Mouse (Mus musculus) E14TG2a.4 (cell line): ENCODE measurements around the gene Glo1.
A peak's percentile ranks its signal among the peaks of the same experiment; 100 is the strongest.

Source experiments
- H3K27me3 ChIP-seq: 2 replicates; pipeline ENCODE4 v1.6.1; 2014; ENCODE audit warnings: low read length, control low read depth; ENCODE audit not compliant: insufficient read depth
- H3K36me3 ChIP-seq: 2 replicates; pipeline ENCODE4 v1.6.1; 2014; ENCODE audit warnings: low read length, control low read depth; ENCODE audit not compliant: insufficient read depth
- H3K4me1 ChIP-seq: replicated peaks from 2 replicates; pipeline ENCODE4 v1.6.1; 2014; ENCODE audit warnings: low read depth, low read length, control low read depth
- H3K4me3 ChIP-seq: replicated peaks from 2 replicates; pipeline ENCODE4 v1.5.1; 2014; ENCODE audit warnings: mild to moderate bottlenecking, low read length
- H3K9me3 ChIP-seq: 2 replicates; pipeline ENCODE4 v1.6.1; 2014; ENCODE audit warnings: low read length, control low read depth
- CTCF ChIP-seq: conservative IDR thresholded peaks from 2 replicates; pipeline ENCODE4 v1.5.1; 2014; ENCODE audit warnings: low read length
- NANOG ChIP-seq: IDR thresholded peaks from 2 replicates; pipeline ENCODE4 v1.6.1; 2014; ENCODE audit warnings: borderline replicate concordance, low read length, mixed read lengths
- POU5F1 ChIP-seq: IDR thresholded peaks from 2 replicates; pipeline ENCODE4 v1.6.1; 2014; ENCODE audit warnings: low read length, borderline replicate concordance

Gene Glo1

DNA sequence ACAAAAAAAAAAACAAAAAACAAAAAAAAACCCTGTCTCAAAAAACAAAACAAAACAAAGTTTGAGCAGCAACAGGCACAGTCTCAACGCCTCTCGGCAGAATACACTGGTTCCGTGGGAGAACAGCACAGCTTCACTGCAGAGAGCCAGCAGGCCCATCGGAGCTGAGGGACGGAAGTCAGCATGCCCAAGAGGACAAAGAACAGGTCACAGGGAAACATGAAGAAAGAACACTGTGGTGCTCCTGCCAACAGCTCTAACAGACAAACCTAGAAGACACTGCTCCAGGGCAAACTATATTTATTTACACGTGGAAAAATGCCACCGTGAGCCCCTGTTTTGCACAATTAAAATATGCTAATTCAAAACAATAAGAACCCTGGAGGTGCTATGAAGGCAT, 61.7 kb downstream of the Glo1 start:
- Histone ChIP-seq H3K9me3 (no peaks in the 10 kb centered on the region), H3K36me3 (no peaks in the 10 kb centered on the region), H3K4me1 (peaks cover 17% of the 10 kb centered on the region), H3K4me3 (no peak overlapping the region), H3K27me3 (no peaks in the 10 kb centered on the region)
- TF ChIP-seq CTCF = no peak
- no peak for TF ChIP-seq POU5F1
- no peak for TF ChIP-seq NANOG

DNA sequence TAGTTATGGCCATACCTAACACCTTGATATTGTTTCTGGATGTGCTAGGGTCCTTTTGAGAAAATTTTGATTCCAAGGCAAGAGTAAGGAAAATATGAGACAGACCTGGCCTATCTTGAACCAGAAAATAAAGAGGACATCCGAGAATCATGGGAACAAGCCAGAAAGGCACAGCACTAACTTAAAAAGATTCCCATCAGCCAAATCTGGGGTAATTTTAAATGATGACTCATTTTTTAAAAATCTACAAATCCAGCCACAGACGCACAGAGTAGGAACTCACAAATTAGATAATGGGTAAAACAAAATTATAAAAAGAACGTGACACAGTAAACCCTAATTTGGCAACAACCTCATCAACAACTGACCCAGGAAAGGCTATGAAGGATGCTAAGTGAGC, 62.3 kb downstream of the Glo1 start:
- no peaks in the 10 kb centered on the region for H3K36me3 ChIP-seq
- H3K4me3 ChIP-seq = no peak overlapping the region
- no peak for TF ChIP-seq CTCF
- no peak for TF ChIP-seq NANOG
- TF ChIP-seq POU5F1 = no peak
- H3K27me3 ChIP-seq = no peaks in the 10 kb centered on the region
- H3K4me1 ChIP-seq = peaks cover 20% of the 10 kb centered on the region
- H3K9me3 ChIP-seq = no peaks in the 10 kb centered on the region

DNA sequence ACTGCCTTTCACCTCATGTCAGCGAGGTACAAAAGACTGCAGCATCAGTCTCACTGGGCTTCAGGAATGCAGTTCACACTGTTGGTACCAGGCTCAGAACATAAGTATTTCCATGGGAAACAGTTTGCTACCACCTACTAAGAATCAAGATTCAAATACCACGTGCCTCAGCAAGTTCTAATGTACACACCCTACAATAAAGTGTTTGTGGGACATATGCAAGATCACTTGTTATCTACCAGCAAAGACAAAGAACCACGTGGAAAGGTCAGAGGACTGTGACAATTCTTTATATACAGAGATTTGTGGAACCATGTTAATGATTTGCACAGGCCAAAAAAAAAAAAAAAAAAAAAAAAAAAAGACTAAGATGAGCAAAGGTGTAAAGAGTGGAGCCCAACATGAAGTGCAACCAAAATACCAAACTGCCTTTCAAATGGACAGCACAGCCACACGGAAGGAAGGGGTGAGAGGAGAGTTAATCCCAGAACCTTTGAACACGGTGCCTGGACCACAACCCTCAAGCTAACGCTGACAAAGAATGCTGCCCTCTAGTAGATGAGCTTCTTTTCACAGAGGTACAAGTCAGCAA, 63.1 kb downstream of the Glo1 start:
- Histone ChIP-seq H3K9me3 (no peaks in the 10 kb centered on the region), H3K4me1 (peaks cover 26% of the 10 kb centered on the region), H3K27me3 (no peaks in the 10 kb centered on the region), H3K4me3 (no peak overlapping the region), H3K36me3 (no peaks in the 10 kb centered on the region)
- TF ChIP-seq CTCF = no peak
- no peak for TF ChIP-seq NANOG
- TF ChIP-seq POU5F1 = no peak

DNA sequence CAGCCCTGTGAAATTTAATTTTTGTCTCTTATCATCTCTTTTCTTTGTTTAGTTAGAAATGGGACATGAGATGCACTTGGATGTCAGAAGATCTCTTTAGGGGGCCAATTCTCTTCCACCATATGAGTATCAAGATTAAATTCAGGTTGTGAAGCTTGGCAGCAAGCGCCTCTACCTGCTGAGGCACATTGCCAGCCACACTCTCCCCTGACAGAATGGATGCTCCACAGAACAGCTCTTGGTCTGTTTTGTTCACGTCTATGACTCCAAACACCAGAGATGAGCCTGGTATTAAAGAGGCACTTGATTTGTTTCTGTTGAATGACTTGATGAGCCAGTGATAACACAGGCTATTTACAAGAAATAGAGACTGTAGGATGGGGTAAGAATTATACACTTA, 63.9 kb downstream of the Glo1 start:
- Histone ChIP-seq H3K9me3 (no peaks in the 10 kb centered on the region), H3K4me3 (no peak overlapping the region), H3K27me3 (no peaks in the 10 kb centered on the region), H3K36me3 (no peaks in the 10 kb centered on the region), H3K4me1 (peaks cover 28% of the 10 kb centered on the region)
- TF ChIP-seq POU5F1 = no peak
- TF ChIP-seq NANOG = no peak
- TF ChIP-seq CTCF = no peak

DNA sequence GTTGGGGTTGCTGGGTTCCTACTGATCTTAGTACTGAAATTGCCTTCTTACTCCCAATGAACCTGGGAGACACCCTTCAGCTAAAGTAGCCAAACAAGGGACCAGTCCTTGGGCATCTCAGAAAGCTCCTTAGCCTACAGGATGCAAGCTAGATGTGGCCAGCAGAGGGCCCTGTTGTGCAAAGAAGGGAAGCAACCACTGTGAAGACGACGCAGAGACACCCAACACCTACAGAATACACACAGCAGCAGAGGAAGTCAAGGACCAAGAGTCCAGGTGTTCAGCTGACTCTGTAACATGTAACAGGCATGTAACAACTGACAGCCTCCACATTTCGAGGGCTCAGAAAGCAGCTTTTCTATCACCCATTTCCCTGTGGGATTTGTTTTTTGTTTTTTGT, 67.1 kb downstream of the Glo1 start:
- TF ChIP-seq NANOG (no peak), CTCF (peak; percentile 99), POU5F1 (no peak)
- no peaks in the 10 kb centered on the region for H3K9me3 ChIP-seq

DNA sequence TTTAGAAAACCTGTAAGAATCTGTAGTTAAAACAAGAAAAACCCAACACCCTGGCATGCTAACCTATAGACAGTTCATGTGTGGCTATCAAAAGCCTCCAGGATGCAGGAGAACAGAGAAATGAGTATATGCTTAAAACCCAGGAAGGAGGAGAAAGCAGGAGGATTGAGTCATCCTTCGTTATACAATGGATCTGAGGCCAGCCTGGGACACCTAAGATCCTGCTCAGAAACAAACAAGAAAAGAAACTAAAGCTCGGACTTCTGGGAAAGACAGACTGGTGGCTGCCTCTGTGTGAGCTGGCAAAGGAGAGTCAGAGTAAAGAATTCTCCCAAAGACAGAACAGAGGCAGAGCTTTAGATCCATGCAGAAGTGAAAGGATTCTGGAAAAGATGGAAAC, 68.0 kb downstream of the Glo1 start:
- TF ChIP-seq NANOG = no peak
- no peak for TF ChIP-seq CTCF
- Histone ChIP-seq H3K4me3 (no peak overlapping the region), H3K4me1 (peaks cover 48% of the 10 kb centered on the region), H3K27me3 (no peaks in the 10 kb centered on the region), H3K36me3 (no peaks in the 10 kb centered on the region), H3K9me3 (no peaks in the 10 kb centered on the region)

More for the DNA sequence above, 67.1 kb downstream of the Glo1 start:
- peaks cover 48% of the 10 kb centered on the region for H3K4me1 ChIP-seq
- no peaks in the 10 kb centered on the region for H3K27me3 ChIP-seq
- H3K36me3 ChIP-seq = no peaks in the 10 kb centered on the region
- H3K4me3 ChIP-seq = no peak overlapping the region

DNA sequence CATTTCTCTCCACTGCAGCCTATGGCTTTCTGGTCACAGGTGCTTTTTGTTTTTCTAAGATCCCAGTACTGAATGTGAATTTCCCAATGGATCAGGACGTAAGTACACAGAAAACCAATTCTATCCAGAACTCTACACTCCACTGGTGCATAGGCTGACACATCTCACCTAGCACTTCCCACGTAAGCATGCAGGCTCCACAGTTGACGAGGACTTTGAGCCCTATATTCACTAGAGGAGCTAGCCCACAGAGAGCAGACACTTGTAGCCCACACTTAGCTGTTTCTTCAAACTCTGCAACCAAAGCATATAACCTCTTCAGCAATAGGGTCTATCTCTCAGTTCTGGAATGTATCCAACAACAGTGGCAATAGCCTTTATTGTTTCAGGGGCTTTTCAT, 70.2 kb downstream of the Glo1 start:
- no peaks in the 10 kb centered on the region for H3K27me3 ChIP-seq
- TF ChIP-seq NANOG = no peak
- TF ChIP-seq POU5F1 = no peak
- no peak for TF ChIP-seq CTCF
- peaks cover 57% of the 10 kb centered on the region for H3K4me1 ChIP-seq
- no peaks in the 10 kb centered on the region for H3K9me3 ChIP-seq
- no peaks in the 10 kb centered on the region for H3K36me3 ChIP-seq
- H3K4me3 ChIP-seq = no peak overlapping the region

DNA sequence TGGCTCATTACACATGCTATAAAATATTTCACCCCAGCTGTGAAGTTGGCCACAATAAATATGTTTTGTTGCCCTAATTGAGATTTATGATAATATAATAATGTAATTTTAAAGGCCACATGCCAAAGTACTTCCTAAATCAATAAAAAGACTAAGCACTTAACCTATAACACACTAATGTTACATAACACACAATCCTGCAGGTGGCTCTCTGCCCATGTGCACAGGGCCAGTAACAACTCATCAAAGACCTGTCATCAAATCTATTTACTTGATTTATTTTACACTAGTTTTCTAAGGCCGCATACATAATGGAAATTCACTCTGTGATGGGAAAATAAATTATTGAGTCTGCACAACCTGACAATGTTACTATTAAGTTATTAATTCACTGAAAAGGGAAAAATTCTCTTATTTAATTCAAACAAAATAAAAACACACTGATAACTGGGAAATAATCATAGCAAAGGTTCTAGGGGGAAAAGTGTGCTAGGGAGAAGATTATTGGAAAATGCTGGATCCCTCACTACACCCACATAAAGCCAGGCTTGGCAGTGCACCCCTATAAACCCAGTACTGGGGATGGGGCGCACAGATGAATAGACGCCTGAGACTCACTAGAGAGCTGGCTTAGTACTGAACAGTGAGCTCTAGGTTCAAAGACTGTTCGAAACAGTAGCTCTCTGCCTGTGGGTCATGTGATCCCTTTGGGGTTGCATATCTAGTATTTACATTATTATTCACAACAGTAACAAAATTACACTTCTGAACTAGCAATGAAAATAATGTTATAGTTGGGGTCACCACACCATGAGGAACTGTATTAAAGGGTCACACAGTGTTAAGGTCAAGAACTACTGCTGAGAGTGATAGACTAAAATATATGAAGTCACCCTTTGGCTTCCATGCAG, 73.4 kb downstream of the Glo1 start:
- peaks cover 62% of the 10 kb centered on the region for H3K4me1 ChIP-seq
- TF ChIP-seq CTCF (no peak), POU5F1 (no peak)
- H3K9me3 ChIP-seq = no peaks in the 10 kb centered on the region
- H3K36me3 ChIP-seq = no peaks in the 10 kb centered on the region
- no peak overlapping the region for H3K4me3 ChIP-seq
- no peaks in the 10 kb centered on the region for H3K27me3 ChIP-seq
